Mouse (Mus musculus) kidney, adult 2 months (tissue): Measurements from ENCODE around the gene Rarb. TPM values are rescaled to one million over a fixed set of nuclear protein-coding genes. Genes with fewer than 3 reads are reported as not detected.

ENCODE experiments used
- DNase-seq: peaks from one replicate; pipeline ENCODE4 v3.0.0; 2021
- H3K27ac ChIP-seq: fragments of 200-500 bp; 2 replicates; pipeline ENCODE4 v1.5.1; 2012; ENCODE audit warnings: low read depth, low read length, control low read depth, inconsistent platforms; ENCODE audit not compliant: insufficient read depth
- H3K27me3 ChIP-seq: fragments of 200-500 bp; replicated peaks from 2 replicates; pipeline ENCODE4 v1.6.1; 2012; ENCODE audit warnings: mild to moderate bottlenecking, moderate library complexity, low read length, inconsistent platforms; ENCODE audit not compliant: control insufficient read depth, insufficient read depth
- H3K36me3 ChIP-seq: fragments of 200-500 bp; 2 replicates; pipeline ENCODE4 v1.6.1; 2012; ENCODE audit warnings: mild to moderate bottlenecking, moderate library complexity, low read length, inconsistent platforms; ENCODE audit not compliant: control insufficient read depth, insufficient read depth
- H3K4me1 ChIP-seq: fragments of 200-500 bp; 2 replicates; pipeline ENCODE4 v1.6.1; 2011; ENCODE audit warnings: low read length; ENCODE audit not compliant: control insufficient read depth, insufficient read depth
- H3K4me3 ChIP-seq: fragments of 200-500 bp; 2 replicates; pipeline ENCODE4 v1.5.1; 2011; ENCODE audit warnings: mild to moderate bottlenecking, low read depth, low read length, control low read depth; ENCODE audit not compliant: insufficient read depth
- CTCF ChIP-seq: fragments of 200-500 bp; conservative IDR thresholded peaks from 2 replicates; pipeline ENCODE4 v1.5.1; 2011; ENCODE audit warnings: low read depth, mild to moderate bottlenecking, control low read depth, low read length, moderate library complexity, mixed read lengths; ENCODE audit not compliant: insufficient read depth, insufficient read length
- POLR2A ChIP-seq: fragments of 200-500 bp; IDR thresholded peaks from one replicate; pipeline ENCODE4 v1.6.1; 2011; ENCODE audit warnings: low read depth, low read length, control low read depth
- WGBS: fragments of 180-500 bp; shearing (Covaris S2); methylation state at CpG from one replicate; pipeline ENCODE4 v1.1.7; 2018; 5-methylcytosine and 5-hydroxymethylcytosine counted together
- polyA plus RNA-seq: library from polyadenylated mRNA; depleted of rRNA; stranded (reverse); fragments of >200 nt; gene quantifications from 2 replicates; pipeline ENCODE4 v1.2.3, GENCODE M21; 2012

The Rarb gene
- polyA plus RNA-seq, 1 experiment: 7.5 TPM

GRCm38 (mm10) chr14:16525137-16525924 is 293.6 kb downstream of the Rarb start:
- H3K4me1 ChIP-seq: no peaks in the 10 kb centered on the region
- no peaks in the 10 kb centered on the region for H3K27me3 ChIP-seq
- H3K4me3 ChIP-seq: no peak overlapping the region
- no peak for DNase-seq
- H3K36me3 ChIP-seq: no peaks in the 10 kb centered on the region
- 53% methylated on average over 5 of the region's 5 CpGs for WGBS
- H3K27ac ChIP-seq: no peak overlapping the region
- TF ChIP-seq POLR2A (no peak), CTCF (no peak)

GRCm38 (mm10) chr14:16522852-16523251 is 296.1 kb downstream of the Rarb start:
- no peak overlapping the region for H3K27ac ChIP-seq
- H3K36me3 ChIP-seq: no peaks in the 10 kb centered on the region
- no peak for DNase-seq
- no peaks in the 10 kb centered on the region for H3K27me3 ChIP-seq
- 0 out of 2 replicates have a peak, but pooled peaks cover 5% of the 10 kb centered on the region for H3K4me1 ChIP-seq
- WGBS: 67% methylated on average over 3 of the region's 3 CpGs
- TF ChIP-seq POLR2A: no peak
- no peak for TF ChIP-seq CTCF
- no peak overlapping the region for H3K4me3 ChIP-seq

GRCm38 (mm10) chr14:16519588-16520167 is 299.3 kb downstream of the Rarb start:
- no peaks in the 10 kb centered on the region for H3K27me3 ChIP-seq
- no peak overlapping the region for H3K27ac ChIP-seq
- no peak for DNase-seq
- H3K4me3 ChIP-seq: no peak overlapping the region
- 68% methylated on average over 8 of the region's 8 CpGs for WGBS
- no peak for TF ChIP-seq POLR2A
- TF ChIP-seq CTCF: no peak
- peaks cover 5% of the 10 kb centered on the region; the same call in 1 of the 2 replicates for H3K4me1 ChIP-seq
- H3K36me3 ChIP-seq: no peaks in the 10 kb centered on the region

- no peaks in the 10 kb centered on the region for H3K27me3 ChIP-seq
- no peak for TF ChIP-seq POLR2A
- no peak for TF ChIP-seq CTCF
- no peaks in the 10 kb centered on the region for H3K36me3 ChIP-seq
- no peak overlapping the region for H3K4me3 ChIP-seq
- DNase-seq: no peak
- H3K27ac ChIP-seq: no peak overlapping the region
- H3K4me1 ChIP-seq: peaks cover 5% of the 10 kb centered on the region; the same call in 1 of the 2 replicates
Observed at GRCm38 (mm10) chr14:16517958-16518357, 301.0 kb downstream of the Rarb start.

- 50% methylated on average over 3 of the region's 3 CpGs for WGBS
- no peak for DNase-seq
Observed at GRCm38 (mm10) chr14:16515731-16516130, 303.2 kb downstream of the Rarb start.

GRCm38 (mm10) chr14:16510574-16510973 is 308.4 kb downstream of the Rarb start:
- 30% methylated on average over 4 of the region's 4 CpGs for WGBS
- TF ChIP-seq POLR2A: no peak
- TF ChIP-seq CTCF: no peak
- DNase-seq: peak; percentile 20
- H3K36me3 ChIP-seq: no peaks in the 10 kb centered on the region
- H3K4me1 ChIP-seq: 0 out of 2 replicates have a peak, but pooled peaks cover 3% of the 10 kb centered on the region
- H3K27me3 ChIP-seq: no peaks in the 10 kb centered on the region
- no peak overlapping the region for H3K4me3 ChIP-seq
- H3K27ac ChIP-seq: no peak overlapping the region

More at GRCm38 (mm10) chr14:16515731-16516130, 303.2 kb downstream of the Rarb start:
- peaks cover 5% of the 10 kb centered on the region; the same call in 1 of the 2 replicates for H3K4me1 ChIP-seq
- H3K27ac ChIP-seq: no peak overlapping the region
- no peak overlapping the region for H3K4me3 ChIP-seq
- TF ChIP-seq POLR2A: no peak
- no peak for TF ChIP-seq CTCF
- H3K27me3 ChIP-seq: no peaks in the 10 kb centered on the region
- no peaks in the 10 kb centered on the region for H3K36me3 ChIP-seq

- 0 out of 2 replicates have a peak, but pooled peaks cover 3% of the 10 kb centered on the region for H3K4me1 ChIP-seq
- no peak overlapping the region for H3K4me3 ChIP-seq
- H3K27me3 ChIP-seq: no peaks in the 10 kb centered on the region
- no peak overlapping the region for H3K27ac ChIP-seq
- TF ChIP-seq CTCF (no peak), POLR2A (no peak)
- DNase-seq: no peak
- no peaks in the 10 kb centered on the region for H3K36me3 ChIP-seq
- 60% methylated on average over 4 of the region's 4 CpGs for WGBS
Observed at GRCm38 (mm10) chr14:16509825-16510224, 309.1 kb downstream of the Rarb start.
